Mouse (Mus musculus) kidney, postnatal 14 days (tissue): ENCODE results near the gene Sipa1l2.

Source experiments
- DNase-seq: peaks from one replicate; pipeline ENCODE4 v3.0.0; 2022; ENCODE audit warnings: mixed read lengths

The Sipa1l2 gene

GRCm38 (mm10) chr8:125391271-125391670 lies 178.3 kb downstream of the Sipa1l2 start:
- DNase-seq = no peak

- no peak for DNase-seq
Observed at GRCm38 (mm10) chr8:125390506-125390895, 179.1 kb downstream of the Sipa1l2 start.

DNA sequence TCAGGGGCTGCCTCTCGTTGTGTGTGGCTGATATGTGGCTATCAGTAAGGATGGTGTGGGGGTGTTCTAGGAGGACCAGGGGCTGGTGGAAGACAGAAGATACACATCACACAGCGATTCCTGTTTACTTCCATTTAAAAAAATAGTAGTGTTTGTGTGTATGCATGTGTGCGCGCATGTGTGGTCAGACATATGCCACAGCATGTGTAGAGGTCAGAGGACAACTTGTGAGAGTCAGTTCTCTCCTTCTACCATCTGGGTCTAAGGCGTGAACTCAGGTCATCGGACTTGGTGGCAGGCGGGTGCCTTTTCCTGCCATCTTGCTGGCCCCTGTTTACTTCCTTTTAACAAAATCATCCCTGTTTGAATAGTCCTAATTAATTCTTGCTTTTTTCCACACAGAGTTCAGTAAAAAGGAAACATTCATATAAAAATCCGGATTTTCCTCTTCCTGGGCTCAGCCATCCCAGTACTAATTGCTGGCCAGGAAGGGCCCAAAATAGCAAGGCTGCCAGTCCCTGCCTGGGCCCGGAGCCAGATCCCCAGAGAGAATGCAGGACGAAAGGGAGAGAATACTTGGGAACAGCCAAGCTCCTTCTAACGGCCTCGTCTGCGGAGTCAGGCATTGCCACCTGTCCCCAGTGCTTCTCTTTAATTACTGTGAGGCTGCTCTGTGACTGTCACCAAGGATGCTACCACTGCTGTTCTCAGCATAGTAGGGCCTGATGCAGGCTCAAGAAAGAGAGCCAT lies 179.7 kb downstream of the Sipa1l2 start:
- peak; percentile 78 for DNase-seq

DNA sequence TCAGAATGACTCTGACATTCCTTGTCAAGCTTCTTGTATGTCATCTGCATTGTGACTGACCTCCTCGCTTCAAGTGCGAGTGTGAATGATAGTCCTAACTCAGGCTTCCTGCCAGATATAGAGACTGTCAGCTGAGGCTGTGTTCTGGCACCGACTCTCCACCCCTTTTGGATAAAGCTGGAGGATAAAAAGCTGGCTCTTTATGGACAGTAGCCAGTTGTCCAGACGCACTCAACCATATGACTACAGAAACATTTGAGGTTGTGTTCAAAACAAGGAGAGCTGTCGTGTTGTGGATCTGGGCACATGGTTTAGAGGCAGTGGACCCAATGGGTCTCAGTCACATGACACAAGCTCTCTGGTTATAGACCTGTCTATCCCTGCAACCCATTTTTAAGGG lies 180.3 kb downstream of the Sipa1l2 start:
- DNase-seq = peak; percentile 70

DNA sequence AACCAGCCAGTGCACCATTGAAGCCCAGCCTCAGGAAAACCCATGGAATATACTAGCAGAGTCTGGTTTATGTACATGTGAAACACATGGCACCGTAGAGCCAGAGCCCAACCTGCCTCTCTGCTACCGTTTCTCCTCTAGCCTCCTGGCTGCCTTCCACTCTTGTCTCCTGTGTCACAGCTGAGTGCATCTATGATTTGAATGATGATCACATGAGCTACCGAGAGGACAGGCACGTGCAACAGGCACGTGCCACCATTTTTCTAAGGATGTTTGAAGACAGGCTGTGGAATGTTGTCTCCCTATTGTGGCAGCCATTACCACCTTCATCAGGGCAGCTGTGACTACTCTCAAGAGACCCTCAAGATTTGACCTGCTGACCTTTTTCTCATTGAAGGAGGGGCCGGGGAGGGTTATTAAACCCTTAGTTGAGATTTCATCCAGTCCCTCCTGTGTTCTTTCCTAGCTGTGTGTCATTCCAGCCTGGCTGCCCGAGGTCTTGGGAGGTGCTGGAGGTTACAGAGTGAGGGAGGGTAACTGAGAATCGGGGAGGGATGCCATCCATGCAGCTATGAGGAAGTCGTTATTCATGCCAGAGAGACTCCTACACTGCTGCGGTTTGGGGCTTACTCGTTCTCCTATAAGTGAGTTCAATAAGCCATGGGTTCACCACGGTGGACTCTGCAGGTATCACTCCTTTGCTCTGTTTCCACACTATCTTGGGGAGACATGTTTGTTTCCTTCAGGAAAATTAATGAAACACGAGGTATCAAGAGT lies 181.0 kb downstream of the Sipa1l2 start:
- DNase-seq = no peak

DNA sequence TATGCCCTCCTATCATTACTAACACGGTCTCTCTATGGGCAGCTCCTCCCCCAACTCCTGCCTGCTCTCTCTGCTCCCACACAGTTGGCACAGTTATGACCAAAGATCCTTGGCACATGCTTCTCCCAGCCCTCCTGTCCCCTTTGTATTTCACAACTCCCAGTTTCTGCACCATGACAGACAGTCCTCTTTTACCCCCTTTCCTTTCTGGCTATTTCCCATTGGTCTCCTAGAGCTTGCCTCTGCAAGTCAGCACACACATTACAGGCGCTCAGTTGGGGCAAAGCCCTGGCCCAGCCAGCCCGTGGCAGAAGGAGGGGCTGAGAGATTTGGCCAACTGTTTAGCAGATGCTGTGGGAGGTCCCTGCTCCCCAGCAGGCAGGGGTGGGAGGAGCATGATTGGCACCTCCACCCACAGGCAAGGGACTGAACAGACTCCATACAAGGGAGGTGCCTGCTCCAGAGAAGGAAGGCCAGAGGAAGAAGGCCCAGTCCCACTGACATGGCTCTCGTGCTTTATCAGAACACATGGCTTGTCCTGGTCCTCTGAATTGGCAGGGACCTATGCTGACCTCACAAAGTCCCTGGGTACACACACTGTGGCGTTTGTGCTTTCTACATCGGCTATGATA lies 184.0 kb downstream of the Sipa1l2 start:
- peak; percentile 38 for DNase-seq

GRCm38 (mm10) chr8:125384551-125385183 lies 184.9 kb downstream of the Sipa1l2 start:
- DNase-seq = no peak

GRCm38 (mm10) chr8:125381674-125382073 lies 187.9 kb downstream of the Sipa1l2 start:
- DNase-seq = no peak

GRCm38 (mm10) chr8:125379939-125380338 lies 189.7 kb downstream of the Sipa1l2 start:
- no peak for DNase-seq

DNA sequence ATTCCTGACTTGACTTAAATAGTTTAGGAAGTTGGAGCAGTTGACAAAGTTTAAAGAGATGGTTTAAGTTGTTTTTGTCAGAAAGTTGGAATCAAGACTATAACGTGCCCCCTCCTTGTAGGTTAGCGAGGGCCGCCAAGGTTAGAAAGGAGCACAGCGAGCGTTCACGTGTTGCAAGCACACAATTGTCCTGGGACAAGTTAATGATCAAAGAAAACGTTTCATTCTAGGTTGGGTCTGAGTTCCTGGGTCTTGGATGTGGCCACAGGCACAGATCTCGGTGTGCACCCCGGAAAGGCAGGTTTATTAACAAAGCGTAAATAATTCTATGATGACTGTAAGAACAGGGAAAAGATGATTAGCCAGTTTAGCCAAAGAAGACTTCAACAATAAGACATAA lies 190.5 kb downstream of the Sipa1l2 start:
- no peak for DNase-seq

- no peak for DNase-seq
Observed at GRCm38 (mm10) chr8:125377704-125378103, 191.9 kb downstream of the Sipa1l2 start.

- no peak for DNase-seq
Observed at GRCm38 (mm10) chr8:125376448-125376845, 193.2 kb downstream of the Sipa1l2 start.

GRCm38 (mm10) chr8:125375659-125376447 lies 193.8 kb downstream of the Sipa1l2 start:
- no peak for DNase-seq

- DNase-seq = no peak
Observed at GRCm38 (mm10) chr8:125372596-125372995, 197.0 kb downstream of the Sipa1l2 start.

DNA sequence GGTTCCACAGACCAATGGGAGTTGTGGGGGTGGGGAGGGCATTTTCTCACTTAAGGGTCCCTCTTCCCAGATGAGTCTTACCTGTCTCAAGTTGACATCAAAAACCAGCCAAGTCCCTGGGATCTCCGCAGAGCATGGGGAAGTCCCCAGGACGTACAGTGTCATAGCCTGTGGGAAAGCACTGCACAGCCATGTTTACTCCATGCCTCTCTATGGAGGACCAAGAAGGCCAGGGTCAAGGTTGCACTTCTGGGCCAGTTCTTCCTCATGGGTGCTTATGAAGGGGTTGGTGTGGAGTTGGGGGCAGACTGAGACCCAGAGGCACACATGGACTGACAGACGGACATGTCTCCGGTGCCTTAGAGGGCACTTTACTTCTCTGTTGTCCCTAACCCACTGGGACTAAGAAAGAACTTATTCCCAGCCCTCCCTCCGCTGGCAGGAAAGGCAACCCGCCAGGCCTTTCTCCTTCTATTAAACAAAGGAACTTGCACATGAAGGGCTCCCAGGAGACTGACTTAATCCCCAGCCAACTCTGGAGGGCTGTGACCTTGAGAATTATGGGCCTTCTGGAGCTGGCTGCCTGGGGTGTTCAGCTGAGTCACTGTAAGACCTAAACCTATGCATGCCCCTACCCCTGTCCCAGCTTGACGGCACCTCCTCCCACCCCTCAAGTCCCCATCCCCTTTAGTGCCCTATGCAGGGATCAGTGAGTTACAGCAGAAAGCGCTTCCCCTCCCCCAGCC lies 199.9 kb downstream of the Sipa1l2 start:
- DNase-seq = peak; percentile 69

- peak; percentile 60 for DNase-seq
Observed at GRCm38 (mm10) chr8:125368341-125369035, 201.1 kb downstream of the Sipa1l2 start.
